Mouse (Mus musculus): ENCODE data around the gene Siglecg.
A peak's percentile ranks its signal among the peaks of the same experiment; 100 is the strongest.

The Siglecg gene

GRCm38 (mm10) chr7:43442684-43443083 is 34.7 kb downstream of the Siglecg start:
- DNase-seq (ENCODE audit: low spot score in 2 of 2) = no peak

GRCm38 (mm10) chr7:43443126-43443916 is 35.3 kb downstream of the Siglecg start:
- DNase-seq (ENCODE audit: low spot score in 2 of 2) = peak; percentile 33 to 42

- peak; percentile 82 to 89 for DNase-seq (ENCODE audit: low spot score in 2 of 2)
Observed at GRCm38 (mm10) chr7:43443917-43444293, 35.9 kb downstream of the Siglecg start, which contains the start of the genes Etfb and Gm45233. Gene Etfb, plus strand, starts transcription at chr7:43444083. Gene Gm45233, plus strand, starts transcription at chr7:43444128.

- no peak for DNase-seq (ENCODE audit: low spot score in 2 of 2)
Observed at GRCm38 (mm10) chr7:43447801-43448200, 39.8 kb downstream of the Siglecg start.

GRCm38 (mm10) chr7:43448246-43448645 is 40.2 kb downstream of the Siglecg start:
- no peak for DNase-seq (ENCODE audit: low spot score in 2 of 2)

- no peak for DNase-seq (ENCODE audit: low spot score in 2 of 2)
Observed at GRCm38 (mm10) chr7:43449811-43450210, 41.8 kb downstream of the Siglecg start.

GRCm38 (mm10) chr7:43451726-43452125 is 43.7 kb downstream of the Siglecg start:
- no peak for DNase-seq (ENCODE audit: low spot score in 2 of 2)

- no peak for DNase-seq (ENCODE audit: low spot score in 2 of 2)
Observed at GRCm38 (mm10) chr7:43452609-43453008, 44.6 kb downstream of the Siglecg start.

- DNase-seq (ENCODE audit: low spot score in 2 of 2) = no peak
Observed at GRCm38 (mm10) chr7:43453599-43454355, 45.8 kb downstream of the Siglecg start.

GRCm38 (mm10) chr7:43454371-43454770 is 46.4 kb downstream of the Siglecg start:
- no peak for DNase-seq (ENCODE audit: low spot score in 2 of 2)

GRCm38 (mm10) chr7:43462851-43463250 is 54.8 kb downstream of the Siglecg start, which contains the start of gene Vsig10l:
Gene Vsig10l, plus strand, starts transcription at chr7:43463151.
- DNase-seq (ENCODE audit: low spot score in 2 of 2) = no peak

- no peak for DNase-seq (ENCODE audit: low spot score in 2 of 2)
Observed at GRCm38 (mm10) chr7:43463976-43464375, 56.0 kb downstream of the Siglecg start.

- peak in 1 of 2 experiments; percentile 50 for DNase-seq (ENCODE audit: low spot score in 2 of 2)
Observed at GRCm38 (mm10) chr7:43464864-43465343, 56.9 kb downstream of the Siglecg start.

- peak; percentile 52 to 74 for DNase-seq (ENCODE audit: low spot score in 2 of 2)
Observed at GRCm38 (mm10) chr7:43465344-43466098, 57.5 kb downstream of the Siglecg start.

GRCm38 (mm10) chr7:43466099-43466694 is 58.2 kb downstream of the Siglecg start:
- peak; percentile 69 to 84 for DNase-seq (ENCODE audit: low spot score in 2 of 2)

Data from cerebellum, postnatal 4 days (tissue).